In the genomic region with DNA sequence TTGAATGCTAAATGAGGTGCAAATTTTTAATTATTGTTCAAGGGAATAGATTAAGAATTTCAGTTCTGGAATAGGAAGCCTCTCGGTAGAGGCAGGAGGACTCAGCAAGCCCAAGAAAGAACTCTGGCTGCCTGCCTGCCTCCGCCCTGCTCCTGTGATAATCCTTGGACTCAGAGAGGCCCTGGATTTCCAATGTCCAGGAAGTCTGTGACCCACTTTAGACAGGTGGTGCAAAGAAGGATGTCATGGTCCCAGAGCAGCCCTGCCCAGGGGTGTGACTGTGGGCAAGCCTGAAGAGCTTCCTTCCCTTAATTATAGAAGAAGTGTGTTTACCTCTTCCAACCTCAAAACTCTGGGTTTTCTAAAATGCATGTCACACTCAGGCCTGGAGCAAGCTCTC, we compare ENCODE assay signal across 19 mouse cellular contexts.
DNase-seq lines count a peak whose midpoint lies in the region; ATAC-seq and TF ChIP-seq lines count a peak whose summit lies in the region.
"Had no signal": no experiment of that assay in that cellular context is flagged by ENCODE, and none has a peak within 500 bp of the region (broad histone marks: within the 10 kb centered on the region; RNA-seq: fewer than 3 reads in every experiment).

No protein-coding gene starts in this region.

- no peak overlapping the region for H3K4me3 ChIP-seq in stomach, postnatal 0 days (ENCODE audit: low read depth, low read length)
- no peak overlapping the region for H3K4me3 ChIP-seq in intestine, embryonic 16.5 days (ENCODE audit: low read length)
- H3K4me3 ChIP-seq: embryonic facial prominence, embryonic 12.5 days; forebrain, embryonic 12.5 days; heart, embryonic 13.5 days had no signal

- DNase-seq in cerebellum, postnatal 4 days (ENCODE audit: low spot score in 2 of 2) = no peak
- DNase-seq in cerebellum, adult 11 months = peak; percentile 63
- DNase-seq in cerebellum, adult 8-10 months = peak; percentile 69
- DNase-seq in cerebellum, postnatal 14 days = peak; percentile 77 to 86
- no peak for DNase-seq in stomach, postnatal 0 days (ENCODE audit: low spot score)
- no peak for DNase-seq in layer of hippocampus, postnatal 14 days (ENCODE audit: low spot score in 2 of 2)
- DNase-seq: adrenal gland, postnatal 14 days; embryo, embryonic 11 days; gastrocnemius, postnatal 36 days; heart, adult 11 months; heart, postnatal 36 days; kidney, adult 18-20 months had no signal

- H3K4me1 ChIP-seq in stomach, postnatal 0 days (replicated peaks; ENCODE audit: control insufficient read depth, insufficient read depth) = no peaks in the 10 kb centered on the region
- H3K4me1 ChIP-seq in intestine, embryonic 16.5 days (ENCODE audit: control insufficient read depth, insufficient read depth, low read length) = no peaks in the 10 kb centered on the region
- H3K4me1 ChIP-seq: embryonic facial prominence, embryonic 12.5 days; forebrain, embryonic 12.5 days; heart, embryonic 13.5 days had no signal

- H3K27ac ChIP-seq in stomach, postnatal 0 days (replicated peaks) = no peak overlapping the region
- no peak overlapping the region for H3K27ac ChIP-seq in intestine, embryonic 16.5 days (ENCODE audit: low read length)
- H3K27ac ChIP-seq: embryonic facial prominence, embryonic 12.5 days; forebrain, embryonic 12.5 days; heart, embryonic 13.5 days; hindbrain, postnatal 0 days had no signal

- WGBS in stomach, postnatal 0 days = 77% methylated on average over 2 of the region's 2 CpGs
- WGBS in intestine, embryonic 16.5 days = 96% methylated on average over 2 of the region's 2 CpGs

- no peak for TF ChIP-seq CTCF in stomach, postnatal 0 days (IDR thresholded peaks at IDR 0.05; ENCODE audit: low read depth)

- no peaks in the 10 kb centered on the region for H3K9me3 ChIP-seq in stomach, postnatal 0 days (ENCODE audit: control insufficient read depth, low read length)
- no peaks in the 10 kb centered on the region for H3K9me3 ChIP-seq in intestine, embryonic 16.5 days (ENCODE audit: control insufficient read depth, low read length)
- H3K9me3 ChIP-seq: forebrain, embryonic 12.5 days had no signal

- no peak overlapping the region for H3K4me2 ChIP-seq in stomach, postnatal 0 days (replicated peaks; ENCODE audit: low read depth)
- no peak overlapping the region for H3K4me2 ChIP-seq in intestine, embryonic 16.5 days (ENCODE audit: low read depth, low read length)
- H3K4me2 ChIP-seq: embryonic facial prominence, embryonic 12.5 days; forebrain, embryonic 12.5 days; heart, embryonic 13.5 days had no signal

- peak; percentile 81 for ATAC-seq in cerebellum, adult (ENCODE audit: insufficient number of reproducible peaks, low FRiP score, low TSS enrichment)
- ATAC-seq in stomach, postnatal 0 days (ENCODE audit: low FRiP score, low TSS enrichment) = no peak
- ATAC-seq in intestine, embryonic 16.5 days = no peak
- ATAC-seq: forebrain, embryonic 16.5 days; hindbrain, postnatal 0 days had no signal

- no peaks in the 10 kb centered on the region for H3K27me3 ChIP-seq in stomach, postnatal 0 days (ENCODE audit: control insufficient read depth, insufficient read depth, low read length)
- no peaks in the 10 kb centered on the region for H3K27me3 ChIP-seq in intestine, embryonic 16.5 days (replicated peaks; ENCODE audit: control insufficient read depth, insufficient read depth, low read length)
- H3K27me3 ChIP-seq: embryonic facial prominence, embryonic 12.5 days; forebrain, embryonic 12.5 days; heart, embryonic 13.5 days had no signal

- no peak overlapping the region for H3K9ac ChIP-seq in stomach, postnatal 0 days (ENCODE audit: low read length)
- H3K9ac ChIP-seq in intestine, embryonic 16.5 days (ENCODE audit: low read depth, low read length) = no peak overlapping the region
- H3K9ac ChIP-seq: embryonic facial prominence, embryonic 12.5 days; forebrain, embryonic 12.5 days; heart, embryonic 13.5 days had no signal

- no peaks in the 10 kb centered on the region for H3K36me3 ChIP-seq in stomach, postnatal 0 days (ENCODE audit: control insufficient read depth, insufficient read depth, low read length)
- no peaks in the 10 kb centered on the region for H3K36me3 ChIP-seq in intestine, embryonic 16.5 days (ENCODE audit: control insufficient read depth, insufficient read depth, low read length)
- H3K36me3 ChIP-seq: embryonic facial prominence, embryonic 12.5 days; forebrain, embryonic 12.5 days; heart, embryonic 13.5 days had no signal

- no peak for TF ChIP-seq EP300 in stomach, postnatal 0 days (optimal IDR thresholded peaks at IDR 0.05)

Comparison
In these comparisons a context has a peak if more than half of its experiments do, and no peak if none do; other contexts are left out.
1. DNase-seq: peak in cerebellum, adult 11 months (single experiment), cerebellum, adult 8-10 months (single experiment) and cerebellum, postnatal 14 days (2 of 2); none in cerebellum, postnatal 4 days (0 of 2), stomach, postnatal 0 days (single experiment) and layer of hippocampus, postnatal 14 days (0 of 2).